Mouse (Mus musculus): ENCODE results near the gene Pank1. TPM values are rescaled to one million over a fixed set of nuclear protein-coding genes. Genes with fewer than 3 reads are reported as not detected.

Pank1 gene
- total RNA-seq, 2 experiments from 2014 or later: 16.3 to 16.5 TPM

- intact Hi-C loops (cut with DNase I): no loop called here
Observed at GRCm38 (mm10) chr19:34841719-34842506, 37.3 kb downstream of the Pank1 start.

GRCm38 (mm10) chr19:34838624-34839023, 40.6 kb downstream of the Pank1 start:
- DNase-seq (ENCODE audit: extremely low spot score in 1 of 2, low spot score in 2 of 2): no peak
- intact Hi-C loops (cut with DNase I): no loop called here

More at GRCm38 (mm10) chr19:34841719-34842506, 37.3 kb downstream of the Pank1 start:
- DNase-seq (ENCODE audit: extremely low spot score in 1 of 2, low spot score in 2 of 2): no peak

DNA sequence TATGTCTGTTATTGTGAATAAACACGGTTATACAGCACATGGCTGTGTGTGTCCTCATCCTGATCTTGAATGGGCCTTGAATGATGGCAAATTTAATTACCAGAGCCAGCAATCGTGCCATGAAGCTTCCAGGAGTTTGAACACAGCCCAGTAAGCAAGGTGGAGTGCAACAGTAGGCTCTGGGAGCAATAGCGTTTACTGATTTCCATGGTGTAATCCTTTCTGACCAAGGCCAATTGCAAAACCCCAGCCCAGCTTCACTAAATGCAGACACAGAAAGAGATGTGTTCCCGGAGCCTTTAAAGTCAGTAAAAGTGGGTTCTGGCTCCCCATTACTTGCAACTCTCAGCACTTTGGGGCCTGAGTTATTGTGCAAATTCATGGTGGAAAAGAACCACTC, 47.6 kb downstream of the Pank1 start:
- intact Hi-C loops (cut with DNase I): no loop called here
- no peak for DNase-seq (ENCODE audit: extremely low spot score in 1 of 2, low spot score in 2 of 2)

- no peak for DNase-seq (ENCODE audit: extremely low spot score in 1 of 2, low spot score in 2 of 2)
- intact Hi-C loops (cut with DNase I): loop anchor here (5.0 kb wide), 1 partner anchor 49 kb away; the partner anchor contains the start of gene Pank1
Observed at GRCm38 (mm10) chr19:34827916-34828635, 51.2 kb downstream of the Pank1 start.

DNA sequence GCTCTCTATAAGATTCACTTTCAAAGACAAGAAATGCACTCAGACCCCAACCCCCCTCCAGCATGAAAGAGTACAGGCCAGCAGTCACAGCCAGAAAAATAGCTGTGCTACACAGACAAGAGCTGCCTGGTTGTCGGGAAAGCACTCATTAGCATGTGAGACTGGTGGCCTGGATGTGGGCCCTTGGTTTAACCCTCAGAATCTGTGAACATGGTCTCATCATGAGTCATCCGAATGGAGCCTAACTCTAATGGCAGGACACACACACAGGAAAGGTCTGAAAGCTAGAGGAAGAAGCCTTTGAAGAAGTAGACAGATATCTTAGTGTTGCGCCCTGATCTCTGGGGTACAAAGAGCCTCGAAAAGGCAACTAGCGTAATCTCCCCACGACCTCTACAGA, 51.8 kb downstream of the Pank1 start:
- intact Hi-C loops (cut with DNase I): loop anchor here (5.0 kb wide), 1 partner anchor 50 kb away; the partner anchor contains the start of gene Pank1
- no peak for DNase-seq (ENCODE audit: extremely low spot score in 1 of 2, low spot score in 2 of 2)

DNA sequence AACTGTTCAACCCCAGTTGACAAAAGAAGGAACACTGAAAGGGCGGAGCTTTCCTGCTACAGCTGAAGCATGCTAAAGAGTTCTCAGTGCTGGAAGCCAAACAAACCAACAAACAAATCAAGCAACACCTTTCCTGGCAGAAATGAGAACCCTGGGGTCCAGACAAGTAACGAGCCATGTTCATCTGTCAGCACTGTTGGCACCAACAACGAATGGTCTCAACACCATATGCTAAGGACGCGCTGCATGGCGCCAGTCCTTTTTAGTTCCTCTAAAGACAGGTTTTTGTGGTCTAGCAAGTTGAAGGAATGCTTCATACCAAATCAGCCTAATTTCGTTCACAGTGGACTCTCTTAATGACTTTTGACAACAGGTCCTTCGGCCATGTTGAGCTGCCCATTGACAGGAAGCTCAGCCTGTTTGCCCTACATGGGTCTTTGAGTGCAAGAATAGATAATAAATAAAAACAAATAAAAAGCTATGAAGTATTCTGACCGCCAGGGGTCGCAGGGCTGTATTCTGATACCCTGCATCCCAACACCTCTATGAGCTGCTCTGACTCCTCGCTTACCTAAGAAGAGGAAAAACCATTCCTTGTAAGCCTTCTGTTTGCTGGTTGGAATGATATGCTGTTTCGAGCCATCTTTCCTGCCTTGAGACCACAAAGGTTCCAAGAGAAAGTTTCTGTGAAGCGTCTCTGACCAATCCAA, 53.2 kb downstream of the Pank1 start:
- intact Hi-C loops (cut with DNase I): loop anchor here (5.0 kb wide), 1 partner anchor 51 kb away; the partner anchor contains the start of gene Pank1

DNA sequence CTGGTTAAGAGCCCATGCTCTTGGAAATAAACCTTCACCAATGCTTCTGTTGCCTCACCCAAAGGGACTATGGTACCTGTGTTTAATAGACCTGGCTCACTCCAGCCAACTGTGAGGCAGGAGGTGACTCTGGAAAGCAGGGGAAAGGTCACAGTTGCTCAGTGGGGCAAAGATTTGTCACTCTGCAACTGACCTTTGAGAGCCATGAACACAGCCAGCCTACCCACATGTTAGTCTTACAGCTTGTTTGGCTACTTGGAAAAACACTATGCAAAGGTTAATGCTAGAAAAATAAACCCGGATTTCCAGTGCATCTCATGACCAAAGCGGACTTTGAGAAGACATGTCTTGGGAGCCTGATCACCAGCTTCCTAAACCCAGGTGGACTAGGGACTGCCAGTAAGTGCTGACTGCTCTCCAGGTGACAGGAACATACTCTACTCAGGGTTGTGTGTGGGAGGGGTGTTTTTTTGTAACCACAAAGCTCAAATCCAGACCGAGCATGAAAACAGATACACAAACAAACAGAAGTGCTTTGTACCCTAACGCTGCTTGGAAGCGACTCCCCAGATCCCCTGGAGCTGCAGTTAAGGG, 59.6 kb downstream of the Pank1 start:
- no peak for DNase-seq (ENCODE audit: extremely low spot score in 1 of 2, low spot score in 2 of 2)
- intact Hi-C loops (cut with DNase I): no loop called here

More for the DNA sequence above, 53.2 kb downstream of the Pank1 start:
- DNase-seq (ENCODE audit: extremely low spot score in 1 of 2, low spot score in 2 of 2): no peak

DNA sequence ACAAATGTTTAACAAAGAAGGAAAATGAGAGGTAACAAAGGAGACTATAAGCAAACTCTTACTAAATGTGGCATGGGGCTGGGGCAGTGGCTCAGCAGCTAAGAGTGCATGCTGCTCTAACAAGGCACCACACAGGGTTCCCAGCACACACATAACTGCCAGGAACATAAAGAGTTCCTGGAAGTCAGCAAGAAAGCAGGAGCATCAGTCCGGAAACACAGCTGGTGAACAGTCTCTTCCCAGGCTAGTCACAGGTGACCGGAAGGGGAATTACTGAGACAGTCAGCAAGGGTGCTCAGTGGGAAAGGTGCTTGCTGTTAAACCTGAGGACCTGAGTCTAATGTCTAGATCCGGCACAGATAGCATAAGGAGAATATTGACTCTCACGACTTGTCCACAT, 63.9 kb downstream of the Pank1 start:
- intact Hi-C loops (cut with DNase I): no loop called here
- no peak for DNase-seq (ENCODE audit: extremely low spot score in 1 of 2, low spot score in 2 of 2)

DNA sequence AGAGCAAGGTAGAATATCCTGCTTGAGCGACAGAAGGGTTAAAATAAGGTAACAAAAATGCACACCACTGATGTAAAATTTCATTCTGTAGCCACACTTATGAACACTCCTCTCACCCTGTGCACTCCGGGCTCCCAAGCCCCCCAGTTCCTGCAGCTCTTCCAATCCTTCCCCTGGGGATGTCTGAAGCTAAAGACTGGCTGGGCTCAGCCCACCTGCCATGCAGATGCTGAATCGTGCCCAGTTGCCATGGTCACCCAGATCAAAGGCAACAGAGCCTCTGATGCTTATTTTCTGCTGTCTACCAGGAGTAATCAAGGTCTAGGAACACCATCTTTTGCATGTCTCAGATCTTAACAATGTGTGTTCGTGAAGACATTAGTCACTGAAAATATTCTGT, 64.6 kb downstream of the Pank1 start:
- intact Hi-C loops (cut with DNase I): no loop called here
- DNase-seq (ENCODE audit: extremely low spot score in 1 of 2, low spot score in 2 of 2): no peak

DNA sequence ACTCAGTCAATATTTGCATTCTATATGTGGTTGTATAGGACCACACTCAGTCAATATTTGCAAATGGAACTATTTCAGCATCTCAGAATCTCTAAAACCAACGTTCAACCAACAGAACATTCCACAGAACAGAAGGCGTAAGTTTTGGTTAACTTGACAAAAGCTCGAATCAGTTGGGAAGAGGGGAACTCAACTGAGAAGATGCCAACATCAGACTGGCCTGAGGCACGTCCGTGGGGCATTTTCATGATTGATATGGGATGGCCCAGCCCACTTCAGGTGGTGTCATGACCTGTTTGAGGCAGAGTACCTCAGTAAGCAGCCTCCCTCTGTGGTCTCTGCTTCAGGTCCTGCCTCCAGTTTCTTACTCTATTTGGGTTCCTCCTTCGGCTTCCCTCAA, 65.3 kb downstream of the Pank1 start:
- intact Hi-C loops (cut with DNase I): no loop called here
- no peak for DNase-seq (ENCODE audit: extremely low spot score in 1 of 2, low spot score in 2 of 2)

- no peak for DNase-seq (ENCODE audit: extremely low spot score in 1 of 2, low spot score in 2 of 2)
- intact Hi-C loops (cut with DNase I): no loop called here
Observed at GRCm38 (mm10) chr19:34813533-34813932, 65.7 kb downstream of the Pank1 start.

DNA sequence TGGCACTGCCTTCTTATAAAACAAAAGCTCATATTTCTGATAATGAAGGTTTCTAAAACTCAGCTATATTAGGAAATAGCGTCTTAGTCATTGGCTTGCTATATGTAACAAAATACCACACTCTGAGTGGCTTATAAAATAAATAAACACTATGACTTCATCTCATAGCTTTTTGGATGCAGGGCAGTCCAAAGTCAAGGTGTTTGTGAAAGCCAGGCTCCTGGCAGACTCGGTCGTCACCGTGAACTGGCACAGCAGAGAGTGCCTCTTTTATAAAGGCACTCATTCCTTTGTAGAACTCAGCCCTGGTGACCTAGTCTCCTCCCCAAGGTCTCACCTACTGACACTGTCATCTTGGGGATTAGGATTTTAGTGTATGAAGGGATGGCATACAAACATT, 66.5 kb downstream of the Pank1 start:
- DNase-seq (ENCODE audit: extremely low spot score in 1 of 2, low spot score in 2 of 2): no peak

DNA sequence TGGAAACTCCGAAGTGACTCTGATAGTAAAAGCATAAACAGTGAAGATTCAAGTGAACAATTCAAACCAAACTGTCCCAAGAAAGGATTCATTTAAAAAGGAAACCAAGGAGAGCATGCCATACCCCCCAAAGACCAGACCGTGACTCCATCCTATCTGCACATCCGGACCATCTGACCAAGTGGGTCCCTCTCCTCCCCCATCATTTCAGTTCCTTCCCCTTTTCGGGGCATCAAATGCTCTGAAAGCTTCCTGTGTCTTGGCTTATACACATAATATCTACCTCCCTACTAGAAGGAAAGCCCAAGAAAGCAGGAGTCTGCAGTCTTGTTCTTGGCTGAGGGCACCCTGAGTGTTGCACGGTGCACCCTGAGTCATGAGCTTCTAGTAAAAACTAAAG, 72.1 kb downstream of the Pank1 start:
- DNase-seq (ENCODE audit: extremely low spot score in 1 of 2, low spot score in 2 of 2): no peak
- intact Hi-C loops (cut with DNase I): no loop called here

More for the DNA sequence above, 66.5 kb downstream of the Pank1 start:
- intact Hi-C loops (cut with DNase I): no loop called here

- intact Hi-C loops (cut with DNase I): no loop called here
- no peak for DNase-seq (ENCODE audit: extremely low spot score in 1 of 2, low spot score in 2 of 2)
Observed at GRCm38 (mm10) chr19:34805071-34805470, 74.2 kb downstream of the Pank1 start.

DNA sequence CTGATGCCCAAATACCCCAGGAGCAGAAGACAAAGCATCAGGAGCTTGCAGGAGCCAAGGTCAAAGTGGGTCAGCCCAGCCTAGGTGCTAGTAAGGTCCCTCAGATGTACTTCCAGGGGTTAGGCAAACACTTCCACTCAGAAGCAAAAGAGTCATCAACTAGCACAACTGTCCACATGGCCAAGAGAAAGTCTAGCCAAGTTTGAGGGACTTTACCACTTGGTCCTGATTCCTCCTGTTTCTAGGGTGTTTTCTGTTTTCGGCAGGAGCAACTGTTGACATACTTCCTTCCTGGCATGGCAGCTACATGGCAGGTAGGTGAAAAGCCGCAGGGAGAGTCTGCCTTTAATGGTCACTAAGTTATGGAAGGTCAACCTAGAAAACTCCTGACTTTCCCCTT, 74.7 kb downstream of the Pank1 start:
- no peak for DNase-seq (ENCODE audit: extremely low spot score in 1 of 2, low spot score in 2 of 2)
- intact Hi-C loops (cut with DNase I): no loop called here

DNA sequence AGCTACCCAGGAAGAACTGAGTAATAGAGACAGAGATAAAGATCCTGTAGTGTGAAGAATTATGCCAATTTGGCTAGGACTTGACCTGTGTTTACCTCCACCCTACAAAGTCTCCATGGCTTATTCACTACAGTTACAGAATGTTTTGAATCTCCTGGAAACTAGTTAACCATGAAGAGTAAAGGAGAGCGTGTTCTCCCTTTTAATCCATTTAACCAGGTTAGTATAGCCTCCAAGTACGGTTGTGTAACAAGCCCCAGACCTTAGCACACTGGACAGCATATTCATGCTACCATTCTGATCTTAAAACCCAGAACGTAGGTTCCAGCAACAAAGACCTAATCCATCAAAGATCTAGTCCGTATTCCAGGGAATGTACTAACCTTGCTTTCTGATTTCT, 75.9 kb downstream of the Pank1 start:
- DNase-seq (ENCODE audit: extremely low spot score in 1 of 2, low spot score in 2 of 2): no peak
- intact Hi-C loops (cut with DNase I): no loop called here

- no peak for DNase-seq (ENCODE audit: extremely low spot score in 1 of 2, low spot score in 2 of 2)
- intact Hi-C loops (cut with DNase I): no loop called here
Observed at GRCm38 (mm10) chr19:34799644-34800267, 79.5 kb downstream of the Pank1 start.

DNA sequence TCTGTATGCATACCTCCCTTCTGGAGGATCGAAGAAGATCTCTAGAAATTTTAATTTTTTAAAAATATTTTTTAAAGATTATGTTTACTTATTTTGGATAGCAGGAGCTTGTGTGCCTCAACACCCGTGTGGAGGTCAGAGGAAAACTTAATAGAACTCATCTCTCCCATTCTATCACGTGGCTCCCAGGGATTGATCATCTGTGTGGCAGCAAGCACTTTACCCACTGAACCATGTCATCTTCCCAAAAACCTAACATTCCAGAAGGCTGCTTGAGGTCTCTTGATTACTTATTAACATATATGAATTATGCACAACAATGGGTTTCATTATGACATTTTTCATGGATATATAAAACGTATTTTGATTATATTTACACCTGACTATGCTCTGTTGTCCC, 82.9 kb downstream of the Pank1 start:
- DNase-seq (ENCODE audit: extremely low spot score in 1 of 2, low spot score in 2 of 2): no peak
- intact Hi-C loops (cut with DNase I): no loop called here

- DNase-seq (ENCODE audit: extremely low spot score in 1 of 2, low spot score in 2 of 2): no peak
- intact Hi-C loops (cut with DNase I): no loop called here
Observed at GRCm38 (mm10) chr19:34782491-34782890, 96.8 kb downstream of the Pank1 start.
